In genomic region chr3:33142398-33142797, GRCm38 (mm10) we compare ENCODE assay signal across 8 mouse cellular contexts. TPM values are rescaled to one million over a fixed set of nuclear protein-coding genes. Genes with fewer than 3 reads are reported as not detected.
DNase-seq lines count a peak whose midpoint lies in the region; ATAC-seq lines count a peak whose summit lies in the region.

No protein-coding gene starts in this region.

- peak; percentile 55 for ATAC-seq in kidney, embryonic 16.5 days (ENCODE audit: low FRiP score, low TSS enrichment)
- peak; percentile 68 for ATAC-seq in neural tube, embryonic 15.5 days (ENCODE audit: low FRiP score)

- WGBS in kidney, embryonic 16.5 days: under 1% methylated on average over 17 of the region's 17 CpGs
- 1% methylated on average over 17 of the region's 17 CpGs for WGBS in neural tube, embryonic 15.5 days

- peaks cover 8% of the 10 kb centered on the region; the same call in 1 of the 2 replicates for H3K4me1 ChIP-seq in kidney, embryonic 16.5 days (ENCODE audit: insufficient read depth, low read length)
- H3K4me1 ChIP-seq in neural tube, embryonic 15.5 days: peaks cover 12% of the 10 kb centered on the region

- peak overlapping the region; percentile 58 for H3K4me3 ChIP-seq in kidney, embryonic 16.5 days (ENCODE audit: low read length)
- peak overlapping the region; percentile 78 for H3K4me3 ChIP-seq in neural tube, embryonic 15.5 days (replicated peaks)

- H3K9me3 ChIP-seq in kidney, embryonic 16.5 days (ENCODE audit: low read length): no peaks in the 10 kb centered on the region
- H3K9me3 ChIP-seq in neural tube, embryonic 15.5 days (replicated peaks): no peaks in the 10 kb centered on the region

- no peak overlapping the region for H3K27ac ChIP-seq in kidney, embryonic 16.5 days (ENCODE audit: low read length)
- peak overlapping the region; percentile 80 for H3K27ac ChIP-seq in neural tube, embryonic 15.5 days (replicated peaks)

- H3K4me2 ChIP-seq in kidney, embryonic 16.5 days (replicated peaks; ENCODE audit: low read depth, low read length): peak overlapping the region; percentile 78
- H3K4me2 ChIP-seq in neural tube, embryonic 15.5 days: peak overlapping the region; percentile 91

- DNase-seq in embryo, embryonic 10 days (ENCODE audit: low spot score): peak; percentile 60
- DNase-seq in embryo, embryonic 9.5 days (ENCODE audit: extremely low spot score): no peak
- DNase-seq in right cerebral cortex, postnatal 14 days: peak; percentile 15
- DNase-seq in right cerebral cortex, postnatal 4 days: no peak
- DNase-seq in gastrocnemius, adult 8-10 months (ENCODE audit: low spot score in 2 of 2): no peak
- no peak for DNase-seq in thymus, postnatal 0 days (ENCODE audit: low spot score)

- H3K27me3 ChIP-seq in kidney, embryonic 16.5 days (ENCODE audit: insufficient read depth, low read length): peaks cover 18% of the 10 kb centered on the region
- peaks cover 3% of the 10 kb centered on the region; the same call in 1 of the 2 replicates for H3K27me3 ChIP-seq in neural tube, embryonic 15.5 days (replicated peaks)

- H3K36me3 ChIP-seq in kidney, embryonic 16.5 days (ENCODE audit: insufficient read depth, low read length): no peaks in the 10 kb centered on the region
- H3K36me3 ChIP-seq in neural tube, embryonic 15.5 days: no peaks in the 10 kb centered on the region

- H3K9ac ChIP-seq in kidney, embryonic 16.5 days (replicated peaks; ENCODE audit: low read length): no peak overlapping the region; the same call in 1 of the 2 replicates
- peak overlapping the region; percentile 60 for H3K9ac ChIP-seq in neural tube, embryonic 15.5 days (replicated peaks)

RNA-seq across cellular contexts. Expression of gene Pex5l, which starts 0.6 kb away (rescaled TPM):
- polyA plus RNA-seq in kidney, embryonic 16.5 days (2015; fragmentation: Nextera tagmentation; extraction: Ambion mirVana): 0.05 and 0.06 TPM in 2 replicates
- polyA plus RNA-seq in neural tube, embryonic 15.5 days (2015; fragmentation: Nextera tagmentation; extraction: Ambion mirVana): 3.5 and 4.5 TPM in 2 replicates
- total RNA-seq in gastrocnemius, adult 8-10 months (2022): under 1 TPM; 0.34 to 0.67 (median 0.43) TPM
- 0.19 and 0.39 TPM in 2 replicates for polyA plus RNA-seq in thymus, postnatal 0 days (2015; fragmentation: Nextera tagmentation; extraction: Ambion mirVana)

Comparison
In these comparisons a context has a peak if more than half of its experiments do, and no peak if none do; other contexts are left out.
1. DNase-seq: peak in embryo, embryonic 10 days (single experiment) and right cerebral cortex, postnatal 14 days (single experiment); none in embryo, embryonic 9.5 days (single experiment), right cerebral cortex, postnatal 4 days (single experiment), gastrocnemius, adult 8-10 months (0 of 2) and thymus, postnatal 0 days (single experiment).